Comparison of ENCODE assay signal across 10 mouse cellular contexts in the genomic region with DNA sequence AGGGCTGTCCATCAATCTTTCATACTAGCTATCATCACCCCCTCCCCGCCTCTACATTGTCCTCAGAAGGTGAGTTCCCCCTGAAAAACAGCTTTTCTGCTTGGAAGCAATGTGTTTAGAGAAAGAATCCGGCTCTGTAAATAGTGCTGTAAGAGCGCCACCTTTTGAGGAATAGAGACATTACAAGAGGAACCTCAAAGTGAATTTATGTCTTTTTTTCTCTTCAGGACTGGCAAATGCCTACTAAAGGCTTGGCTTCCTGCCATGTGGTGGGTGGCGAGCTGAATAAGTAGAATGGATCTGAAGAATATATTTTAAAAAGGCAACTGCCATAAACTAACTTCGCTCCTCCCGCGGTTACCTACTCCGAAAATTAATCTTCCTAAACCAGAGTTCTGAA. TPM values are rescaled to one million over a fixed set of nuclear protein-coding genes. Genes with fewer than 3 reads are reported as not detected.
DNase-seq lines count a peak whose midpoint lies in the region; ATAC-seq and TF ChIP-seq lines count a peak whose summit lies in the region.
"Had no signal": no experiment of that assay in that cellular context is flagged by ENCODE, and none has a peak within 500 bp of the region (broad histone marks: within the 10 kb centered on the region; RNA-seq: fewer than 3 reads in every experiment).

No protein-coding gene starts in this region.

- H3K4me3 ChIP-seq in kidney, embryonic 15.5 days (replicated peaks) = no peak overlapping the region
- no peak overlapping the region for H3K4me3 ChIP-seq in G1E (ENCODE audit: low read depth, low read length)
- no peak overlapping the region for H3K4me3 ChIP-seq in lung, embryonic 14.5 days (ENCODE audit: low read depth, low read length)
- H3K4me3 ChIP-seq: erythroblast, embryonic 14.5 days had no signal

- WGBS in kidney, embryonic 15.5 days = 33% methylated on average over 8 of the region's 8 CpGs
- 40% methylated on average over 8 of the region's 8 CpGs for WGBS in lung, embryonic 14.5 days

- no peaks in the 10 kb centered on the region for H3K36me3 ChIP-seq in kidney, embryonic 15.5 days
- H3K36me3 ChIP-seq in G1E (replicated peaks) = no peaks in the 10 kb centered on the region
- no peaks in the 10 kb centered on the region for H3K36me3 ChIP-seq in lung, embryonic 14.5 days (ENCODE audit: insufficient read depth)

- H3K27ac ChIP-seq in kidney, embryonic 15.5 days = no peak overlapping the region
- no peak overlapping the region for H3K27ac ChIP-seq in lung, embryonic 14.5 days (ENCODE audit: low read depth)
- H3K27ac ChIP-seq: macrophage had no signal

- TF ChIP-seq CTCF in G1E (IDR thresholded peaks at IDR 0.05; ENCODE audit: low read depth, low read length) = 0 out of 2 replicates have a peak, but pooled peaks have one; percentile 14
- TF ChIP-seq CTCF in lung, embryonic 14.5 days (IDR thresholded peaks at IDR 0.05; ENCODE audit: low read depth) = peak; percentile 69

- peaks cover 52% of the 10 kb centered on the region for H3K27me3 ChIP-seq in kidney, embryonic 15.5 days
- peaks cover 25% of the 10 kb centered on the region for H3K27me3 ChIP-seq in G1E (ENCODE audit: insufficient read depth, low read length)
- H3K27me3 ChIP-seq in lung, embryonic 14.5 days (ENCODE audit: insufficient read depth, low read length) = peaks cover 39% of the 10 kb centered on the region

- no peak overlapping the region for H3K9ac ChIP-seq in kidney, embryonic 15.5 days
- H3K9ac ChIP-seq in lung, embryonic 14.5 days = no peak overlapping the region

- peaks cover 4% of the 10 kb centered on the region for H3K4me1 ChIP-seq in kidney, embryonic 15.5 days
- H3K4me1 ChIP-seq in G1E (ENCODE audit: insufficient read depth, low read depth, low read length) = no peaks in the 10 kb centered on the region
- H3K4me1 ChIP-seq in lung, embryonic 14.5 days (ENCODE audit: insufficient read depth) = no peaks in the 10 kb centered on the region

- peak; percentile 54 for DNase-seq in kidney, adult 9 months
- no peak for DNase-seq in G1E (ENCODE audit: low spot score)
- peak; percentile 61 for DNase-seq in cerebellum, adult 8-10 months
- peak; percentile 79 for DNase-seq in induced T-regulatory cell, adult 2 months (ENCODE audit: low read depth)
- peak; percentile 80 for DNase-seq in lung, embryonic 14.5 days
- no peak for DNase-seq in adrenal gland, adult 2 months
- DNase-seq in ovary, postnatal 10 days (ENCODE audit: low spot score) = no peak

- no peaks in the 10 kb centered on the region for H3K9me3 ChIP-seq in kidney, embryonic 15.5 days (replicated peaks)
- no peaks in the 10 kb centered on the region for H3K9me3 ChIP-seq in G1E (replicated peaks)
- H3K9me3 ChIP-seq in lung, embryonic 14.5 days (ENCODE audit: low read depth, low read length) = no peaks in the 10 kb centered on the region

- no peak for ATAC-seq in kidney, embryonic 15.5 days (replicated peaks; ENCODE audit: low FRiP score)
- ATAC-seq in G1E (ENCODE audit: extremely low read depth, insufficient number of reproducible peaks, low FRiP score, poor library complexity, severe bottlenecking) = no peak
- ATAC-seq in lung, embryonic 14.5 days (ENCODE audit: insufficient read depth) = no peak

- no peak overlapping the region for H3K4me2 ChIP-seq in kidney, embryonic 15.5 days
- H3K4me2 ChIP-seq in lung, embryonic 14.5 days = no peak overlapping the region

RNA-seq across cellular contexts. Expression of a gene that starts 6.9 kb away (rescaled TPM):
- polyA plus RNA-seq in kidney, embryonic 15.5 days (2015; fragmentation: Nextera tagmentation; extraction: Ambion mirVana) = 0.99 and 1.6 TPM in 2 replicates
- not detected in 2 replicates for total RNA-seq in G1E (2014; fragmentation: Nextera tagmentation)
- not detected in 2 replicates for total RNA-seq in G1E (2017)
- polyA plus RNA-seq in G1E (2012) = not detected in 2 replicates
- polyA plus RNA-seq in lung, embryonic 14.5 days (2014; fragmentation: Nextera tagmentation; extraction: Ambion mirVana) = 0.14 TPM in 1 of 2 replicates, not detected in the other
- under 1 TPM; 0.75 to 0.90 TPM for total RNA-seq in adrenal gland, adult 2 months (2021)
- 1.0 and 1.5 TPM in 2 replicates for polyA plus RNA-seq in adrenal gland, adult 2 months (2012; rRNA removed)
- polyA plus RNA-seq: erythroblast, embryonic 14.5 days; macrophage had no signal

RNA-seq across cellular contexts. Expression of a gene that starts 8.4 kb away (rescaled TPM):
- polyA plus RNA-seq in kidney, embryonic 15.5 days (2015; fragmentation: Nextera tagmentation; extraction: Ambion mirVana) = 46.2 and 47.4 TPM in 2 replicates
- total RNA-seq in G1E (2014; fragmentation: Nextera tagmentation) (30.4 and 32.2 TPM in 2 replicates), G1E (2017) (27.2 and 37.5 TPM in 2 replicates)
- 4.2 and 5.1 TPM in 2 replicates for polyA plus RNA-seq in G1E (2012)
- polyA plus RNA-seq in lung, embryonic 14.5 days (2014; fragmentation: Nextera tagmentation; extraction: Ambion mirVana) = 47.4 and 48.7 TPM in 2 replicates
- total RNA-seq in adrenal gland, adult 2 months (2021) = 10 to 100 TPM; 37.3 to 43.0 TPM
- polyA plus RNA-seq in adrenal gland, adult 2 months (2012; rRNA removed) = 25.3 and 28.5 TPM in 2 replicates

RNA-seq across cellular contexts. Expression of a gene that starts 21.5 kb away (rescaled TPM):
- polyA plus RNA-seq in kidney, embryonic 15.5 days (2015; fragmentation: Nextera tagmentation; extraction: Ambion mirVana) = not detected in 2 replicates
- total RNA-seq in G1E (2014; fragmentation: Nextera tagmentation) (not detected in 2 replicates), G1E (2017) (not detected in 2 replicates)
- polyA plus RNA-seq in G1E (2012) = not detected in 2 replicates
- polyA plus RNA-seq in lung, embryonic 14.5 days (2014; fragmentation: Nextera tagmentation; extraction: Ambion mirVana) = not detected in 2 replicates
- not detected for total RNA-seq in adrenal gland, adult 2 months (2021)
- not detected in 2 replicates for polyA plus RNA-seq in adrenal gland, adult 2 months (2012; rRNA removed)
- polyA plus RNA-seq: erythroblast, embryonic 14.5 days; macrophage had no signal

RNA-seq across cellular contexts. Expression of a gene that starts 47.0 kb away (rescaled TPM):
- polyA plus RNA-seq in kidney, embryonic 15.5 days (2015; fragmentation: Nextera tagmentation; extraction: Ambion mirVana) = not detected in 2 replicates
- total RNA-seq in G1E (2014; fragmentation: Nextera tagmentation) (not detected in 2 replicates), G1E (2017) (0.22 TPM in 1 of 2 replicates, not detected in the other)
- polyA plus RNA-seq in G1E (2012) = not detected in 2 replicates
- not detected in 2 replicates for polyA plus RNA-seq in lung, embryonic 14.5 days (2014; fragmentation: Nextera tagmentation; extraction: Ambion mirVana)
- total RNA-seq in adrenal gland, adult 2 months (2021) = not detected
- not detected in 2 replicates for polyA plus RNA-seq in adrenal gland, adult 2 months (2012; rRNA removed)
- polyA plus RNA-seq: erythroblast, embryonic 14.5 days; macrophage had no signal

RNA-seq across cellular contexts. Expression of a gene that starts 47.0 kb away (rescaled TPM):
- not detected in 2 replicates for polyA plus RNA-seq in kidney, embryonic 15.5 days (2015; fragmentation: Nextera tagmentation; extraction: Ambion mirVana)
- total RNA-seq in G1E (2014; fragmentation: Nextera tagmentation) = not detected in 2 replicates
- not detected in 2 replicates for total RNA-seq in G1E (2017)
- polyA plus RNA-seq in G1E (2012) = not detected in 2 replicates
- not detected in 2 replicates for polyA plus RNA-seq in lung, embryonic 14.5 days (2014; fragmentation: Nextera tagmentation; extraction: Ambion mirVana)
- total RNA-seq in adrenal gland, adult 2 months (2021) = not detected
- polyA plus RNA-seq in adrenal gland, adult 2 months (2012; rRNA removed) = not detected in 2 replicates
- polyA plus RNA-seq: erythroblast, embryonic 14.5 days; macrophage had no signal

Comparison
In these comparisons a context has a peak if more than half of its experiments do, and no peak if none do; other contexts are left out.
1. DNase-seq: peak in kidney, adult 9 months (single experiment), cerebellum, adult 8-10 months (single experiment), induced T-regulatory cell, adult 2 months (single experiment) and lung, embryonic 14.5 days (single experiment); none in G1E (single experiment), adrenal gland, adult 2 months (single experiment) and ovary, postnatal 10 days (single experiment).